ENCODE assay signal across 8 mouse cellular contexts in genomic region chr7:6834950-6835349, GRCm38 (mm10).
A peak's percentile ranks its signal among the peaks of the same experiment; 100 is the strongest.
DNase-seq lines count a peak whose midpoint lies in the region; ATAC-seq lines count a peak whose summit lies in the region.

No protein-coding gene starts in this region.

- H3K36me3 ChIP-seq in hindbrain, embryonic 12.5 days = no peaks in the 10 kb centered on the region
- no peaks in the 10 kb centered on the region for H3K36me3 ChIP-seq in midbrain, embryonic 11.5 days (ENCODE audit: control insufficient read depth, insufficient read depth, low read length)

- H3K27ac ChIP-seq in hindbrain, embryonic 12.5 days = peak overlapping the region; percentile 71
- peak overlapping the region; percentile 58 for H3K27ac ChIP-seq in midbrain, embryonic 11.5 days (ENCODE audit: low read depth, low read length)

- H3K9ac ChIP-seq in hindbrain, embryonic 12.5 days = no peak overlapping the region
- peak overlapping the region; percentile 18; the same call in 1 of the 2 replicates for H3K9ac ChIP-seq in midbrain, embryonic 11.5 days (ENCODE audit: low read length)

- no peak overlapping the region for H3K4me2 ChIP-seq in hindbrain, embryonic 12.5 days (replicated peaks)
- no peak overlapping the region for H3K4me2 ChIP-seq in midbrain, embryonic 11.5 days

- H3K4me1 ChIP-seq in hindbrain, embryonic 12.5 days = peaks cover 10% of the 10 kb centered on the region
- H3K4me1 ChIP-seq in midbrain, embryonic 11.5 days (ENCODE audit: control insufficient read depth, insufficient read depth, low read length) = peaks cover 6% of the 10 kb centered on the region; the same call in 1 of the 2 replicates

- peak; percentile 45 for DNase-seq in embryo, embryonic 10 days (ENCODE audit: low spot score)
- DNase-seq in embryo, embryonic 9.5 days (ENCODE audit: extremely low spot score) = no peak
- DNase-seq in embryo, embryonic 11 days = peak; percentile 46
- peak; percentile 86 for DNase-seq in midbrain, embryonic 11.5 days (ENCODE audit: low spot score, missing footprints)
- DNase-seq in cerebellum, adult 18-20 months = no peak
- no peak for DNase-seq in T-cell, adult 2 months (ENCODE audit: low spot score)
- DNase-seq in urinary bladder, postnatal 10 days (ENCODE audit: low spot score) = no peak

- H3K9me3 ChIP-seq in hindbrain, embryonic 12.5 days (replicated peaks) = no peaks in the 10 kb centered on the region
- H3K9me3 ChIP-seq in midbrain, embryonic 11.5 days (ENCODE audit: control insufficient read depth, low read length) = no peaks in the 10 kb centered on the region

- no peak overlapping the region for H3K4me3 ChIP-seq in hindbrain, embryonic 12.5 days
- H3K4me3 ChIP-seq in midbrain, embryonic 11.5 days (ENCODE audit: low read depth, low read length) = no peak overlapping the region

- peak; percentile 55; the same call in 1 of the 2 replicates for ATAC-seq in hindbrain, embryonic 12.5 days (ENCODE audit: low FRiP score)
- ATAC-seq in midbrain, embryonic 11.5 days (ENCODE audit: low FRiP score) = peak; percentile 85

- no peaks in the 10 kb centered on the region for H3K27me3 ChIP-seq in hindbrain, embryonic 12.5 days
- H3K27me3 ChIP-seq in midbrain, embryonic 11.5 days (ENCODE audit: control insufficient read depth, insufficient read depth, low read length) = no peaks in the 10 kb centered on the region

- WGBS in hindbrain, embryonic 12.5 days = 49% methylated on average over 5 of the region's 5 CpGs
- WGBS in midbrain, embryonic 11.5 days = 47% methylated on average over 5 of the region's 5 CpGs

Comparison
In these comparisons a context has a peak if more than half of its experiments do, and no peak if none do; other contexts are left out.
1. DNase-seq: peak in embryo, embryonic 10 days (single experiment), embryo, embryonic 11 days (single experiment) and midbrain, embryonic 11.5 days (single experiment); none in embryo, embryonic 9.5 days (single experiment), cerebellum, adult 18-20 months (0 of 2), T-cell, adult 2 months (single experiment) and urinary bladder, postnatal 10 days (single experiment).